23 mouse cellular contexts compared by ENCODE assay signal in the genomic region with DNA sequence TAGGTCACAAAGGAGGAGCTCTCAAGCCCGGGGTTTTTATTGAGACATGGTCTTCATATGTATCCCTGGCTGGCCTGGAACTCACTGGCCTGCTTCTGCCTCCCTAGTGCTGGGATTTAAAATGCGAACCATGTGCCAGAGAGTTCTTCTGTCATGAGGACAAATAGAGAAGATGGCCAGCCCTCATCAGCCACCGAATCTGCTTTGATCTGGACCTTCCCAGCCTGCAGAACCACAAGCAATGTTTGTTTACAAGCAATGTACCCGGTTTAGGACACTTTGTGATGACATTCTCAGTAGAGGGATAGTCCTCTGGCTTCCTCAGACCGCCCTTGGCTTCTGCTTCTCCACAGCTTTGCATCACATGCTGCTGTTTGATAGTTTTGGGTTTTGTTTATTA. TPM values are rescaled to one million over a fixed set of nuclear protein-coding genes. Genes with fewer than 3 reads are reported as not detected.
A peak's percentile ranks its signal among the peaks of the same experiment; 100 is the strongest.
DNase-seq lines count a peak whose midpoint lies in the region; ATAC-seq and TF ChIP-seq lines count a peak whose summit lies in the region.
"Had no signal": no experiment of that assay in that cellular context is flagged by ENCODE, and none has a peak within 500 bp of the region (broad histone marks: within the 10 kb centered on the region; RNA-seq: fewer than 3 reads in every experiment).

No protein-coding gene starts in this region.

- no peaks in the 10 kb centered on the region for H3K9me3 ChIP-seq in forebrain, postnatal 0 days (ENCODE audit: low read length)
- no peaks in the 10 kb centered on the region for H3K9me3 ChIP-seq in forebrain, embryonic 14.5 days (replicated peaks; ENCODE audit: control insufficient read depth, low read length)
- no peaks in the 10 kb centered on the region for H3K9me3 ChIP-seq in intestine, embryonic 14.5 days (ENCODE audit: control insufficient read depth, low read length)
- no peaks in the 10 kb centered on the region for H3K9me3 ChIP-seq in intestine, postnatal 0 days (ENCODE audit: control insufficient read depth)
- H3K9me3 ChIP-seq: embryonic facial prominence, embryonic 13.5 days; forebrain, embryonic 12.5 days; heart, embryonic 10.5 days; heart, embryonic 15.5 days; hindbrain, embryonic 10.5 days had no signal

- no peak for TF ChIP-seq CTCF in forebrain, postnatal 0 days (IDR thresholded peaks at IDR 0.05; ENCODE audit: low read depth)
- no peak for TF ChIP-seq CTCF in intestine, postnatal 0 days (IDR thresholded peaks at IDR 0.05; ENCODE audit: low read depth)

- no peak overlapping the region for H3K4me3 ChIP-seq in forebrain, postnatal 0 days (ENCODE audit: low read depth, low read length)
- no peak overlapping the region for H3K4me3 ChIP-seq in forebrain, embryonic 14.5 days (ENCODE audit: low read depth, low read length)
- no peak overlapping the region for H3K4me3 ChIP-seq in intestine, embryonic 14.5 days (ENCODE audit: low read depth, low read length)
- H3K4me3 ChIP-seq in intestine, postnatal 0 days (ENCODE audit: low read depth, low read length), result no peak overlapping the region
- H3K4me3 ChIP-seq: embryonic facial prominence, embryonic 13.5 days; forebrain, embryonic 12.5 days; heart, embryonic 10.5 days; heart, embryonic 15.5 days; hindbrain, embryonic 10.5 days had no signal

- H3K27me3 ChIP-seq in forebrain, postnatal 0 days (ENCODE audit: insufficient read depth, low read length), result no peaks in the 10 kb centered on the region
- H3K27me3 ChIP-seq in forebrain, embryonic 14.5 days (replicated peaks; ENCODE audit: control insufficient read depth, insufficient read depth, low read length), result no peaks in the 10 kb centered on the region
- H3K27me3 ChIP-seq in intestine, embryonic 14.5 days (replicated peaks; ENCODE audit: control insufficient read depth, insufficient read depth, low read length), result peaks cover 5% of the 10 kb centered on the region
- no peaks in the 10 kb centered on the region for H3K27me3 ChIP-seq in intestine, postnatal 0 days (replicated peaks; ENCODE audit: control insufficient read depth, insufficient read depth, low read length)
- H3K27me3 ChIP-seq: CH12.LX had no signal

- 0 out of 2 replicates have a peak, but pooled peaks have one; percentile 6 for ATAC-seq in forebrain, postnatal 0 days
- no peak for ATAC-seq in forebrain, embryonic 14.5 days
- ATAC-seq in intestine, embryonic 14.5 days (replicated peaks; ENCODE audit: low FRiP score, low TSS enrichment, low read depth), result no peak
- ATAC-seq in intestine, postnatal 0 days, result no peak
- ATAC-seq: intestine, embryonic 16.5 days had no signal

- H3K9ac ChIP-seq in forebrain, postnatal 0 days, result no peak overlapping the region
- no peak overlapping the region for H3K9ac ChIP-seq in forebrain, embryonic 14.5 days (ENCODE audit: low read length)
- no peak overlapping the region for H3K9ac ChIP-seq in intestine, embryonic 14.5 days (ENCODE audit: low read length)
- no peak overlapping the region for H3K9ac ChIP-seq in intestine, postnatal 0 days (ENCODE audit: low read depth, low read length)
- H3K9ac ChIP-seq: embryonic facial prominence, embryonic 13.5 days; forebrain, embryonic 12.5 days; heart, embryonic 15.5 days; hindbrain, embryonic 14.5 days had no signal

- no peaks in the 10 kb centered on the region for H3K4me1 ChIP-seq in forebrain, postnatal 0 days (ENCODE audit: insufficient read depth)
- H3K4me1 ChIP-seq in forebrain, embryonic 14.5 days (ENCODE audit: control insufficient read depth, insufficient read depth, low read length), result no peaks in the 10 kb centered on the region
- H3K4me1 ChIP-seq in intestine, embryonic 14.5 days (replicated peaks; ENCODE audit: control insufficient read depth, insufficient read depth, low read length), result no peaks in the 10 kb centered on the region
- H3K4me1 ChIP-seq in intestine, postnatal 0 days (replicated peaks; ENCODE audit: control insufficient read depth, insufficient read depth, low read length), result no peaks in the 10 kb centered on the region
- H3K4me1 ChIP-seq: embryonic facial prominence, embryonic 13.5 days; forebrain, embryonic 12.5 days; heart, embryonic 10.5 days; heart, embryonic 15.5 days; hindbrain, embryonic 10.5 days had no signal

- WGBS in forebrain, postnatal 0 days, result 65% methylated on average over 5 of the region's 5 CpGs
- WGBS in forebrain, embryonic 14.5 days, result 70% methylated on average over 5 of the region's 5 CpGs
- WGBS in intestine, embryonic 14.5 days, result 57% methylated on average over 5 of the region's 5 CpGs
- WGBS in intestine, postnatal 0 days, result 56% methylated on average over 5 of the region's 5 CpGs

- DNase-seq in forebrain, postnatal 0 days, result no peak
- DNase-seq in forebrain, embryonic 14.5 days (ENCODE audit: low spot score), result no peak
- peak; percentile 29 for DNase-seq in intestine, embryonic 14.5 days (ENCODE audit: low spot score)
- DNase-seq in adipocyte (ENCODE audit: low spot score), result peak; percentile 58
- DNase-seq in lung, postnatal 10 days, result peak; percentile 50
- no peak for DNase-seq in layer of hippocampus, postnatal 25 days (ENCODE audit: extremely low spot score in 1 of 2, low spot score in 1 of 2)
- no peak for DNase-seq in urinary bladder, postnatal 36 days (ENCODE audit: low spot score in 2 of 2)
- DNase-seq: adrenal gland, adult 8-10 months; adrenal gland, postnatal 36 days; cerebellum, adult 11 months; cerebellum, adult 9-10 months; cerebellum, postnatal 25 days; gastrocnemius, postnatal 25 days had no signal

- no peak overlapping the region for H3K27ac ChIP-seq in forebrain, postnatal 0 days (ENCODE audit: low read depth, low read length)
- H3K27ac ChIP-seq in forebrain, embryonic 14.5 days (ENCODE audit: low read depth, low read length), result no peak overlapping the region
- H3K27ac ChIP-seq in intestine, embryonic 14.5 days (ENCODE audit: low read depth), result no peak overlapping the region
- H3K27ac ChIP-seq in intestine, postnatal 0 days (ENCODE audit: low read depth, low read length), result no peak overlapping the region
- H3K27ac ChIP-seq: embryonic facial prominence, embryonic 13.5 days; forebrain, embryonic 12.5 days; heart, embryonic 10.5 days; heart, embryonic 15.5 days; hindbrain, embryonic 10.5 days; hindbrain, embryonic 14.5 days had no signal

- no peaks in the 10 kb centered on the region for H3K36me3 ChIP-seq in forebrain, postnatal 0 days (ENCODE audit: insufficient read depth)
- no peaks in the 10 kb centered on the region for H3K36me3 ChIP-seq in forebrain, embryonic 14.5 days (ENCODE audit: control insufficient read depth, insufficient read depth, low read length)
- no peaks in the 10 kb centered on the region for H3K36me3 ChIP-seq in intestine, embryonic 14.5 days (ENCODE audit: control insufficient read depth, insufficient read depth, low read length)
- H3K36me3 ChIP-seq in intestine, postnatal 0 days (ENCODE audit: control insufficient read depth, insufficient read depth), result no peaks in the 10 kb centered on the region
- H3K36me3 ChIP-seq: embryonic facial prominence, embryonic 13.5 days; forebrain, embryonic 12.5 days; heart, embryonic 10.5 days; heart, embryonic 15.5 days; hindbrain, embryonic 10.5 days had no signal

- H3K4me2 ChIP-seq in forebrain, postnatal 0 days (ENCODE audit: low read depth), result no peak overlapping the region
- no peak overlapping the region for H3K4me2 ChIP-seq in forebrain, embryonic 14.5 days (ENCODE audit: low read length)
- no peak overlapping the region for H3K4me2 ChIP-seq in intestine, embryonic 14.5 days (ENCODE audit: low read length)
- no peak overlapping the region for H3K4me2 ChIP-seq in intestine, postnatal 0 days (replicated peaks; ENCODE audit: low read depth)
- H3K4me2 ChIP-seq: embryonic facial prominence, embryonic 13.5 days; forebrain, embryonic 12.5 days; heart, embryonic 15.5 days; hindbrain, embryonic 14.5 days had no signal

RNA-seq across cellular contexts. Expression of gene Nyx, which starts 12.4 kb away (rescaled TPM):
- 0.38 and 0.62 TPM in 2 replicates for total RNA-seq in forebrain, postnatal 0 days (2014; rRNA removed)
- 0.11 and 0.21 TPM in 2 replicates for polyA plus RNA-seq in forebrain, postnatal 0 days (2015; fragmentation: Nextera tagmentation; extraction: Ambion mirVana)
- 0.08 TPM in 1 of 2 replicates, not detected in the other for polyA plus RNA-seq in forebrain, embryonic 14.5 days (2014; fragmentation: Nextera tagmentation; extraction: Ambion mirVana)
- polyA plus RNA-seq in intestine, embryonic 14.5 days (2014; fragmentation: Nextera tagmentation; extraction: Ambion mirVana), result 0.04 TPM in 1 of 2 replicates, not detected in the other
- 0.09 and 0.12 TPM in 2 replicates for polyA plus RNA-seq in intestine, postnatal 0 days (2015; fragmentation: Nextera tagmentation; extraction: Ambion mirVana)
- 1 to 10 TPM in 1 of 2 experiments, under 1 TPM in 1; 0.81 to 1.2 TPM for total RNA-seq in layer of hippocampus, postnatal 25 days (2021)
- total RNA-seq: granulocyte monocyte progenitor cell, adult 5-6 weeks had no signal

Comparison
In these comparisons a context has a peak if more than half of its experiments do, and no peak if none do; other contexts are left out.
1. DNase-seq: peak in intestine, embryonic 14.5 days (single experiment), adipocyte (single experiment) and lung, postnatal 10 days (single experiment); none in forebrain, postnatal 0 days (single experiment), forebrain, embryonic 14.5 days (single experiment), layer of hippocampus, postnatal 25 days (0 of 2) and urinary bladder, postnatal 36 days (0 of 2).